Mouse (Mus musculus): ENCODE results near the gene Olfr1013. TPM values are rescaled to one million over a fixed set of nuclear protein-coding genes. Genes with fewer than 3 reads are reported as not detected.

The Olfr1013 gene
- not detected for total RNA-seq (2023)

GRCm38 (mm10) chr2:85766798-85767197 is at the start of gene Olfr1013:
TSS of gene Olfr1013 (plus strand) at chr2:85767098.

GRCm38 (mm10) chr2:85762666-85763065 is 4.2 kb upstream of the Olfr1013 start, which contains the start of gene Olfr1012:
TSS of gene Olfr1012 (minus strand) at chr2:85762766.

GRCm38 (mm10) chr2:85772413-85772812 is 5.5 kb downstream of the Olfr1013 start, which contains the start of gene Olfr1014:
TSS of gene Olfr1014 (plus strand) at chr2:85772713.

GRCm38 (mm10) chr2:85781717-85782116 is 14.8 kb downstream of the Olfr1013 start, which contains the start of gene Olfr1015:
TSS of gene Olfr1015 (plus strand) at chr2:85782017.

GRCm38 (mm10) chr2:85802444-85802843 is 35.5 kb downstream of the Olfr1013 start, which contains the start of gene Olfr1016:
TSS of gene Olfr1016 (minus strand) at chr2:85802544.

GRCm38 (mm10) chr2:85818179-85818578 is 51.3 kb downstream of the Olfr1013 start, which contains the start of gene Olfr1018:
TSS of gene Olfr1018 (plus strand) at chr2:85818479.

Other genes with a start within 250 kb of the Olfr1013 start
- not detected for gene 4833423E24Rik, start 248.1 kb upstream of the Olfr1013 start, total RNA-seq (2023)
- gene Olfr996, start 187.9 kb upstream of the Olfr1013 start, total RNA-seq (2023) = not detected
- gene Olfr998, start 178.2 kb upstream of the Olfr1013 start, total RNA-seq (2023) = not detected
- gene Olfr1000, start 155.2 kb upstream of the Olfr1013 start, total RNA-seq (2023) = not detected
- gene Olfr1002, start 116.4 kb upstream of the Olfr1013 start, total RNA-seq (2023) = not detected
- not detected for gene Olfr154, start 102.6 kb upstream of the Olfr1013 start, total RNA-seq (2023)
- gene Olfr1006, start 88.3 kb upstream of the Olfr1013 start, total RNA-seq (2023) = not detected
- gene Olfr1008, start 77.7 kb upstream of the Olfr1013 start, total RNA-seq (2023) = not detected
- gene Olfr1009, start 51.7 kb upstream of the Olfr1013 start, total RNA-seq (2023) = not detected
- gene Olfr1012, start 4.3 kb upstream of the Olfr1013 start, total RNA-seq (2023) = not detected
- not detected for gene Olfr1014, start 5.6 kb downstream of the Olfr1013 start, total RNA-seq (2023)
- gene Olfr1015, start 14.9 kb downstream of the Olfr1013 start, total RNA-seq (2023) = not detected
- not detected for gene Olfr1016, start 35.4 kb downstream of the Olfr1013 start, total RNA-seq (2023)
- gene Olfr1018, start 51.4 kb downstream of the Olfr1013 start, total RNA-seq (2023) = not detected
- gene Olfr1019, start 78.4 kb downstream of the Olfr1013 start, total RNA-seq (2023) = not detected
- gene Olfr1020, start 79.9 kb downstream of the Olfr1013 start, total RNA-seq (2023) = not detected
- not detected for gene Olfr1022, start 101.5 kb downstream of the Olfr1013 start, total RNA-seq (2023)
- gene Olfr1023, start 118.5 kb downstream of the Olfr1013 start, total RNA-seq (2023) = not detected
- gene Olfr1024, start 138.0 kb downstream of the Olfr1013 start, total RNA-seq (2023) = not detected
- gene Olfr1025-ps1, start 148.1 kb downstream of the Olfr1013 start, total RNA-seq (2023) = not detected
- gene Olfr1026, start 154.5 kb downstream of the Olfr1013 start, total RNA-seq (2023) = not detected
- not detected for gene Olfr1028, start 183.3 kb downstream of the Olfr1013 start, total RNA-seq (2023)
- gene Olfr1029, start 206.8 kb downstream of the Olfr1013 start, total RNA-seq (2023) = not detected
- not detected for gene Olfr1030, start 212.2 kb downstream of the Olfr1013 start, total RNA-seq (2023)
- gene Olfr1031, start 223.2 kb downstream of the Olfr1013 start, total RNA-seq (2023) = not detected
- not detected for gene Olfr1032, start 238.4 kb downstream of the Olfr1013 start, total RNA-seq (2023)

All from neutrophil, adult 83 days (primary cell).